Mouse (Mus musculus): ENCODE results near the gene Bfsp2. TPM values are rescaled to one million over a fixed set of nuclear protein-coding genes. Genes with fewer than 3 reads are reported as not detected.
"Not testable (repeated sequence)": the region's sequence is repeated elsewhere in the genome, so short reads cannot be mapped to it uniquely, and the experiment has no call there.

Bfsp2 gene
- polyA plus RNA-seq, 1 experiment from 2014 or later = 3.7 TPM

DNA sequence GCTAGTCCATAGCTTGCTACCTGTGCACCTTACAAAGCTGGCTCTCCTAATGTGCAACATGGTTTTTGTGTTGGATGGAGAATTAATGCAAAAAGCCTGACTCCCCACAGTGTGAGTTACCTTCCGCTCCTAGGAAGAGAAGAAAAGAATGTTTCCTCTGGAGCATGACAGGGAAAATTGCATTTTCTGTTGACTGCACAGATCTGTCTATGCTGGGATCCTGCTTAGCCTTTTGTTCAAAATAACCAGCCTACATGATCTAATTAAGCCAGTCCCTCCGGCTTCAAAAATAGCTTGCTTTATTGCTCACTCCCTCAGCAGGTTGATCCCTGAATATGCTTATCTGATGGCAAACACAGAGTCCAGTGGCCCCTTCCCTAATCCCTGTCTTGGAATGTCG is 59.4 kb downstream of the Bfsp2 start:
- no peaks in the 10 kb centered on the region for H3K4me1 ChIP-seq (ENCODE audit: control insufficient read depth, insufficient read depth, low read length)
- H3K27ac ChIP-seq (replicated peaks; ENCODE audit: low read depth, low read length) = no peak overlapping the region
- H3K27me3 ChIP-seq (replicated peaks; ENCODE audit: control insufficient read depth, insufficient read depth, low read length) = no peaks in the 10 kb centered on the region
- WGBS = 55% methylated on average over 3 of the region's 3 CpGs
- H3K4me2 ChIP-seq (ENCODE audit: low read depth, low read length) = no peak overlapping the region
- no peak overlapping the region for H3K4me3 ChIP-seq (ENCODE audit: low read depth, low read length)
- no peaks in the 10 kb centered on the region for H3K9me3 ChIP-seq (ENCODE audit: control insufficient read depth, low read length)
- DNase-seq (ENCODE audit: low spot score) (no peak), ATAC-seq (ENCODE audit: low read depth) (0 out of 2 replicates have a peak, but pooled peaks have one; percentile 4)
- no peak overlapping the region for H3K9ac ChIP-seq (ENCODE audit: low read depth, low read length)
- H3K36me3 ChIP-seq (ENCODE audit: control insufficient read depth, insufficient read depth, low read length) = no peaks in the 10 kb centered on the region

GRCm38 (mm10) chr9:103418786-103419185 is 61.4 kb downstream of the Bfsp2 start:
- WGBS = 88% methylated on average over 2 of the region's 2 CpGs

DNA sequence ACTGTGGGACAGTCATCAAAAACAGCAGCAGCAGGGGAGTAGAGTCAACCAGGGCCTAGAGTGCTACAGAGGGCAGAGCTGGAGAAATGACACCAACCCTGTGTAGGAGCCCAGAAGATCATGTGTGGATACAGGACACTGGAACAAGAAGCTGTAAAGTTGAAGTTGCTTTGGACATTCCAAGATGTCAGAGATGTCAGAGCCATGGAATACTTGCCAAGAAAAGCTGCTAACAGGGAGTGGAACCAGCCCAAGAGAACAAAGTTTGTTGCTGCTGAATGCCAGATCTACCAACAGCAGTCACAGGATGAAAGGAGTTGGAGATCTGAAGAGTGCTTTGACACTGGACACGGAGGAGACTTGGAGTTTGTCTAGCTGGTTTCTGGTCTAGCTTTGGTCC is 62.0 kb downstream of the Bfsp2 start:
- not testable (repeated sequence) for H3K9me3 ChIP-seq (ENCODE audit: control insufficient read depth, low read length); H3K27ac ChIP-seq (replicated peaks; ENCODE audit: low read depth, low read length); H3K9ac ChIP-seq (ENCODE audit: low read depth, low read length); H3K4me1 ChIP-seq (ENCODE audit: control insufficient read depth, insufficient read depth, low read length); H3K4me2 ChIP-seq (ENCODE audit: low read depth, low read length); DNase-seq (ENCODE audit: low spot score); H3K36me3 ChIP-seq (ENCODE audit: control insufficient read depth, insufficient read depth, low read length); ATAC-seq (ENCODE audit: low read depth); H3K4me3 ChIP-seq (ENCODE audit: low read depth, low read length); H3K27me3 ChIP-seq (replicated peaks; ENCODE audit: control insufficient read depth, insufficient read depth, low read length)
- 82% methylated on average over 1 of the region's 1 CpGs for WGBS

More at GRCm38 (mm10) chr9:103418786-103419185, 61.4 kb downstream of the Bfsp2 start:
- Histone ChIP-seq H3K4me2 (ENCODE audit: low read depth, low read length) (no peak overlapping the region), H3K27ac (replicated peaks; ENCODE audit: low read depth, low read length) (no peak overlapping the region), H3K9me3 (ENCODE audit: control insufficient read depth, low read length) (no peaks in the 10 kb centered on the region), H3K36me3 (ENCODE audit: control insufficient read depth, insufficient read depth, low read length) (no peaks in the 10 kb centered on the region), H3K27me3 (replicated peaks; ENCODE audit: control insufficient read depth, insufficient read depth, low read length) (no peaks in the 10 kb centered on the region), H3K4me1 (ENCODE audit: control insufficient read depth, insufficient read depth, low read length) (peaks cover 7% of the 10 kb centered on the region), H3K9ac (ENCODE audit: low read depth, low read length) (no peak overlapping the region), H3K4me3 (ENCODE audit: low read depth, low read length) (no peak overlapping the region)
- DNase-seq (ENCODE audit: low spot score) (no peak), ATAC-seq (ENCODE audit: low read depth) (no peak)

- no peak overlapping the region for H3K27ac ChIP-seq (replicated peaks; ENCODE audit: low read depth, low read length)
- WGBS = 19% methylated on average over 9 of the region's 9 CpGs
- DNase-seq (ENCODE audit: low spot score) = peak; percentile 61
These were observed 66.8 kb downstream of the Bfsp2 start for GRCm38 (mm10) chr9:103413457-103413856.

DNA sequence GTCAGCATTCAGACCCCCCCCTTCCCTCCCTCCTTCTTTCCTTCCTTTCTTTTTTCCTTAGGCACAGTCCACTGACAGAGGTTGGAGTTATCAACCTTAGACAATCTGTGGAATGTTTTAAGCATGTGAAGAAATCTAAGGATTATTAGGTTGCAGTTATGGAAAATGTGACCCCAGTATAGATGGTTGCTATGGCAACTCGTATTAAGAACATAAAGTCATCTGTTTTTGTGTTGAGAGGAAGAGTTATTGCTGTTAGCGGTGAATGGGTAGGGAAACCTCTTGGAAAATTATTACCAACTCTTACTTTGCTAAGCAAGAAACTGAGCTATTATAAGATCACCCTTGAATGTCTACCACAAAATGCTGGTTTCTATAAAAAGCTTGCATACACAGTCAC is 71.1 kb downstream of the Bfsp2 start:
- Histone ChIP-seq H3K9ac (ENCODE audit: low read depth, low read length) (no peak overlapping the region), H3K27ac (replicated peaks; ENCODE audit: low read depth, low read length) (peak overlapping the region; percentile 56; the same call in 1 of the 2 replicates), H3K36me3 (ENCODE audit: control insufficient read depth, insufficient read depth, low read length) (no peaks in the 10 kb centered on the region), H3K27me3 (replicated peaks; ENCODE audit: control insufficient read depth, insufficient read depth, low read length) (no peaks in the 10 kb centered on the region), H3K4me2 (ENCODE audit: low read depth, low read length) (no peak overlapping the region), H3K4me1 (ENCODE audit: control insufficient read depth, insufficient read depth, low read length) (peaks cover 15% of the 10 kb centered on the region), H3K4me3 (ENCODE audit: low read depth, low read length) (no peak overlapping the region), H3K9me3 (ENCODE audit: control insufficient read depth, low read length) (no peaks in the 10 kb centered on the region)
- 57% methylated on average over 2 of the region's 2 CpGs for WGBS
- DNase-seq (ENCODE audit: low spot score) = peak; percentile 50
- no peak for ATAC-seq (ENCODE audit: low read depth)

More at GRCm38 (mm10) chr9:103413457-103413856, 66.8 kb downstream of the Bfsp2 start:
- no peaks in the 10 kb centered on the region for H3K9me3 ChIP-seq (ENCODE audit: control insufficient read depth, low read length)
- H3K36me3 ChIP-seq (ENCODE audit: control insufficient read depth, insufficient read depth, low read length) = no peaks in the 10 kb centered on the region
- peaks cover 20% of the 10 kb centered on the region for H3K4me1 ChIP-seq (ENCODE audit: control insufficient read depth, insufficient read depth, low read length)
- H3K4me2 ChIP-seq (ENCODE audit: low read depth, low read length) = no peak overlapping the region
- no peak overlapping the region for H3K4me3 ChIP-seq (ENCODE audit: low read depth, low read length)
- ATAC-seq (ENCODE audit: low read depth) = peak; percentile 51; the same call in 1 of the 2 replicates
- H3K27me3 ChIP-seq (replicated peaks; ENCODE audit: control insufficient read depth, insufficient read depth, low read length) = no peaks in the 10 kb centered on the region
- no peak overlapping the region for H3K9ac ChIP-seq (ENCODE audit: low read depth, low read length)

- DNase-seq (ENCODE audit: low spot score) = peak; percentile 75
- ATAC-seq (ENCODE audit: low read depth) = 0 out of 2 replicates have a peak, but pooled peaks have one; percentile 22
- Histone ChIP-seq H3K9me3 (ENCODE audit: control insufficient read depth, low read length) (no peaks in the 10 kb centered on the region), H3K27me3 (replicated peaks; ENCODE audit: control insufficient read depth, insufficient read depth, low read length) (no peaks in the 10 kb centered on the region), H3K4me2 (ENCODE audit: low read depth, low read length) (no peak overlapping the region), H3K4me1 (ENCODE audit: control insufficient read depth, insufficient read depth, low read length) (peaks cover 17% of the 10 kb centered on the region), H3K9ac (ENCODE audit: low read depth, low read length) (no peak overlapping the region), H3K4me3 (ENCODE audit: low read depth, low read length) (no peak overlapping the region), H3K27ac (replicated peaks; ENCODE audit: low read depth, low read length) (peak overlapping the region; percentile 56; the same call in 1 of the 2 replicates), H3K36me3 (ENCODE audit: control insufficient read depth, insufficient read depth, low read length) (no peaks in the 10 kb centered on the region)
- 59% methylated on average over 4 of the region's 4 CpGs for WGBS
These were observed 72.0 kb downstream of the Bfsp2 start for GRCm38 (mm10) chr9:103408136-103408777.

DNA sequence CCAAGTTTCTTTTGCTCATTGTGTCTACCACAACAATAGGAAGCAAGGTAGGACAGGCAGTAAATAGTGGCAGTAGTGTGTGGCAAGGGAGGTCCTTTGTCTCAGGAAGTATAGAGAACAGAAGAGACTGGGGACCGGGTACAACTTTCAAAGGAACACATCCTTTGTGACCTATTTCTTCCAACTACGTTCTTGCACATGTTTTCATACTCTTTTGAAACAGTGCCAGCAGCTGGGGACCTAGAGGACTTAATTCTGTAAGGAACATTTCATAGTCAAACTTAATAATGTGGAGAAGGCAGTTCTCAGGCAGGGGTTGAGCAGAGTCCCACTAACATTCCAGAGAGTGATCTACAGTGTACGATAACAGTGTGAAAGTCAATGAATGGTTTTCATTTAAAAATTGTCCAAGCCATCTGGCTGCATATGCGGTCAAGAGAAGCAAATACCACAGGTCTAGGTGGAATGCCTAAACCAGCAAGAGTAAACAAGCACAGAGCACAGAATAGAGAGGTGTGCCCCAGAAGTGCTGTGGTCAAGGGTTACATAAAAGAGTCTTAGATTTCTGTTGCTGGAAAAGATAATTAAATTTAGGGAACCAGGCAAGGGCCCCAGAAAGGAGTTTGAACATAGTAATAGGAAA is 76.8 kb downstream of the Bfsp2 start:
- peak; percentile 44; the same call in 1 of the 2 replicates for ATAC-seq (ENCODE audit: low read depth)
- H3K27ac ChIP-seq (replicated peaks; ENCODE audit: low read depth, low read length) = peak overlapping the region; percentile 19; the same call in 1 of the 2 replicates

DNA sequence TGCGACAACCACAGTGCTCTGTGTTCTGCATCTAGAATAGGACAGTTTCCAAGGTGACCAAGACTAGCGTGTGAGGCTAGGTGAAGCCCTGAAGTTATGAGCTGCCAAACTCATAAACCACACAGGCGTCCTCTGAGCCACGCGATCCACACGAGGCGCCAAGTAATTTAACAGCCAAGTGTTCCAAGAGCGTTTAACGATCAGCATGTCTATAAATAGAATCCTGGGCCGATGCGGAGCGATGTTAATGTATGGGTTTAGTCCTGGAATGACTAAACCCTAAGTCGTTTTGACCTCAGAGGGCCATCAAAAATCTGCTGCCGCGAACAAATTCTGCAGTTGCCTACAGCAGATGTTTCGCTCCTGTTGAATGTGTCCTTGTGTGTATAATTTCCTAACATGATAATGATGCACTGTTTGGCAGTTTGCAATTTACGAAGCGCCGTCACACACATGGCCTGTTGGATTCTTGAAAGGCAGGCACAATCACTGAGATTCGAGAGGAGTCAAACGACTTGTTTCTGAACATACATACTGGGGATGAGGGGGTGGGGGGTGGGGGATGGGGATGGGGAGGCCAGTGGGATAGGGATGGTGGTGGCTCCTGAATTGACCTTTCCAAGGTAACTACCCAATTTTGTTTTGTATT is 81.6 kb downstream of the Bfsp2 start:
- H3K4me1 ChIP-seq (ENCODE audit: control insufficient read depth, insufficient read depth, low read length) = peaks cover 4% of the 10 kb centered on the region
- 0 out of 2 replicates have a peak, but pooled peaks cover 5% of the 10 kb centered on the region for H3K9me3 ChIP-seq (ENCODE audit: control insufficient read depth, low read length)
- H3K27ac ChIP-seq (replicated peaks; ENCODE audit: low read depth, low read length) = peak overlapping the region; percentile 52
- DNase-seq (ENCODE audit: low spot score) (peak; percentile 81), ATAC-seq (ENCODE audit: low read depth) (peak; percentile 70; the same call in 1 of the 2 replicates)
- H3K4me2 ChIP-seq (ENCODE audit: low read depth, low read length) = no peak overlapping the region
- H3K9ac ChIP-seq (ENCODE audit: low read depth, low read length) = no peak overlapping the region
- no peaks in the 10 kb centered on the region for H3K36me3 ChIP-seq (ENCODE audit: control insufficient read depth, insufficient read depth, low read length)
- WGBS = 59% methylated on average over 21 of the region's 21 CpGs
- no peak overlapping the region for H3K4me3 ChIP-seq (ENCODE audit: low read depth, low read length)
- no peaks in the 10 kb centered on the region for H3K27me3 ChIP-seq (replicated peaks; ENCODE audit: control insufficient read depth, insufficient read depth, low read length)

More for the DNA sequence above, 76.8 kb downstream of the Bfsp2 start:
- H3K4me2 ChIP-seq (ENCODE audit: low read depth, low read length) = no peak overlapping the region
- H3K9ac ChIP-seq (ENCODE audit: low read depth, low read length) = no peak overlapping the region
- H3K36me3 ChIP-seq (ENCODE audit: control insufficient read depth, insufficient read depth, low read length) = no peaks in the 10 kb centered on the region
- peak; percentile 55 for DNase-seq (ENCODE audit: low spot score)
- H3K9me3 ChIP-seq (ENCODE audit: control insufficient read depth, low read length) = 0 out of 2 replicates have a peak, but pooled peaks cover 5% of the 10 kb centered on the region
- H3K4me3 ChIP-seq (ENCODE audit: low read depth, low read length) = no peak overlapping the region
- H3K4me1 ChIP-seq (ENCODE audit: control insufficient read depth, insufficient read depth, low read length) = peaks cover 4% of the 10 kb centered on the region
- WGBS = 37% methylated on average over 4 of the region's 4 CpGs
- no peaks in the 10 kb centered on the region for H3K27me3 ChIP-seq (replicated peaks; ENCODE audit: control insufficient read depth, insufficient read depth, low read length)
